Mouse (Mus musculus) bone marrow, adult 2 months (tissue): ENCODE measurements around the gene Mgat2.

Source experiments
- CTCF ChIP-seq: fragments of 200-500 bp; IDR thresholded peaks from 2 replicates; pipeline ENCODE4 v1.5.1; 2011; ENCODE audit warnings: low read length, control low read depth; ENCODE audit not compliant: control insufficient read depth, insufficient read depth
- POLR2A ChIP-seq: fragments of 200-500 bp; IDR thresholded peaks from 2 replicates; pipeline ENCODE4 v1.6.1; 2011; ENCODE audit warnings: low read depth, mild to moderate bottlenecking, control low read depth, low read length, borderline replicate concordance; ENCODE audit not compliant: control insufficient read depth

DNA sequence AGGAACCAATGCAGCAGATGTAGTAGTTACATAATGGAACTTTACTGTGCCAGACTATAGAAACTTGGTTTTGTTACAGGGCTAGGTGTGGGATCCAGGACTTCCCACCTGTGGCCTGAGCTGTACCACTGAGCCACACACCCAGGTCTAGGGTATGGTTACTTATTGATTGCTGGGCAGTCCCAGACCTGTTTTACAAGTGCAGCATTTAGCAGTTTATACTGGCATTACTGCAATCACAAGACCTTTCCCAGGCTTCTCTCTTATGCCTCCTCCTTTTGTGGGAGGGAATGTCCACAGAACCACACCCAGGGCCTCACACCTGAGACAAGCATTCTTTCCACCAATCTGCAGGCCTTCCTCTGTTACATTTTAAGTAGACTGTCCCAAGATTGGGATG is 15.0 kb downstream of the Mgat2 start:
- TF ChIP-seq POLR2A, result no peak
- TF ChIP-seq CTCF, result no peak
